Mouse (Mus musculus) A20 (cell line): ENCODE data around the gene Zfp42.
A peak's percentile ranks its signal among the peaks of the same experiment; 100 is the strongest.

ENCODE experiments used
- DNase-seq: peaks from one replicate; pipeline ENCODE4 v3.0.0-alpha.2; 2011; ENCODE audit warnings: low read depth, low spot score

Zfp42 gene

GRCm38 (mm10) chr8:43251653-43252052 lies 55.1 kb downstream of the Zfp42 start:
- DNase-seq = peak; percentile 4

- no peak for DNase-seq
Observed at GRCm38 (mm10) chr8:43248707-43249106, 58.1 kb downstream of the Zfp42 start.
